Mouse (Mus musculus) megakaryocyte, embryonic 14.5 days (primary cell): Measurements from ENCODE around the gene Ctxn1. TPM values are rescaled to one million over a fixed set of nuclear protein-coding genes. Genes with fewer than 3 reads are reported as not detected.
A peak's percentile ranks its signal among the peaks of the same experiment; 100 is the strongest.
"Not testable (repeated sequence)": the region's sequence is repeated elsewhere in the genome, so short reads cannot be mapped to it uniquely, and the experiment has no call there.

Experiments
- H3K27me3 ChIP-seq: replicated peaks from 2 replicates; pipeline ENCODE3; 2012; ENCODE audit warnings: inconsistent platforms
- H3K36me3 ChIP-seq: replicated peaks from 2 replicates; pipeline ENCODE3; 2012; ENCODE audit warnings: low read length, inconsistent platforms, mixed read lengths
- H3K4me1 ChIP-seq: 2 replicates; pipeline ENCODE4 v1.6.1; 2012; ENCODE audit warnings: inconsistent platforms
- H3K4me3 ChIP-seq: replicated peaks from 2 replicates; pipeline ENCODE3; 2012; ENCODE audit warnings: moderate library complexity, mild to moderate bottlenecking, inconsistent platforms
- H3K9me3 ChIP-seq: 2 replicates; pipeline ENCODE4 v1.6.1; 2012; ENCODE audit warnings: inconsistent platforms
- FLI1 ChIP-seq: IDR thresholded peaks from 2 replicates; pipeline ENCODE4 v1.6.1; 2012; ENCODE audit warnings: low read length, inconsistent platforms, mixed read lengths
- GATA1 ChIP-seq: IDR thresholded peaks from 3 replicates; pipeline ENCODE4 v1.6.1; 2012; ENCODE audit warnings: mixed read lengths, low read length, inconsistent platforms, borderline replicate concordance
- polyA plus RNA-seq: library from polyadenylated mRNA; stranded (reverse); fragments of >175 nt; gene quantifications from 2 replicates; pipeline ENCODE4 v1.2.3, GENCODE M21; 2012; ENCODE audit warnings: low replicate concordance; ENCODE audit not compliant: insufficient read depth

Ctxn1 gene
- polyA plus RNA-seq, 1 experiment: 4.9 TPM

GRCm38 (mm10) chr8:4265160-4265914 lies 6.3 kb upstream of the Ctxn1 start:
- TF ChIP-seq GATA1: no peak
- no peak for TF ChIP-seq FLI1
- Histone ChIP-seq H3K4me3 (no peak overlapping the region), H3K36me3 (peaks cover 100% of the 10 kb centered on the region), H3K27me3 (no peaks in the 10 kb centered on the region), H3K9me3 (no peaks in the 10 kb centered on the region), H3K4me1 (peaks cover 21% of the 10 kb centered on the region)

- no peaks in the 10 kb centered on the region for H3K27me3 ChIP-seq
- H3K4me3 ChIP-seq: no peak overlapping the region
- H3K9me3 ChIP-seq: no peaks in the 10 kb centered on the region
- TF ChIP-seq GATA1 (no peak), FLI1 (no peak)
- H3K36me3 ChIP-seq: peaks cover 91% of the 10 kb centered on the region
- peaks cover 42% of the 10 kb centered on the region for H3K4me1 ChIP-seq
Observed at GRCm38 (mm10) chr8:4263105-4263791, 4.2 kb upstream of the Ctxn1 start.

- peaks cover 81% of the 10 kb centered on the region for H3K36me3 ChIP-seq
- H3K27me3 ChIP-seq: no peaks in the 10 kb centered on the region
- no peak overlapping the region for H3K4me3 ChIP-seq
- peaks cover 46% of the 10 kb centered on the region for H3K4me1 ChIP-seq
- TF ChIP-seq GATA1 (no peak), FLI1 (no peak)
- no peaks in the 10 kb centered on the region for H3K9me3 ChIP-seq
Observed at GRCm38 (mm10) chr8:4259805-4260170, 714 bp upstream of the Ctxn1 start.

DNA sequence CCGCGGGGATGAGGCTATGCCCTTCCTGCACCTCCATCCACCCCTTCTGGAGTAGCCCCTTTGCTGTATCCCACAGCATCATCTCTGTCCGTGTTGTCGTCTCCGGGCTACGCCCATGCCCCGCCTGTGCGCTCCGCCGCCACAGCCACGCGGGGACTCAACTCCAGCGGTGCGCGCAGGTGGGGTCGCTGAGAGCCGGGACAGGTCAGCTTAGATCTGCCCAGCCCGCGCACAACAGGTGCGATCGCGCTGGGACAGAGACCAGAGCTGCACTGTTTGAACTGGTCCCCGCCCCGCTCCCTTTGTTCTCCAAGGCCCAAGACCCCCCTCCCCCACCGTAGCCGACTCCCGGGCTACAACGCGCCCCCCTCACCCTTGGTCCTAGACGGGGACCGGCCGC lies 396 bp downstream of the Ctxn1 start:
- Histone ChIP-seq H3K4me3 (peak overlapping the region; percentile 94), H3K4me1 (peaks cover 49% of the 10 kb centered on the region), H3K9me3 (no peaks in the 10 kb centered on the region), H3K27me3 (no peaks in the 10 kb centered on the region), H3K36me3 (peaks cover 77% of the 10 kb centered on the region)
- TF ChIP-seq FLI1: no peak
- TF ChIP-seq GATA1: no peak

- Histone ChIP-seq H3K27me3 (no peaks in the 10 kb centered on the region), H3K4me3 (peak overlapping the region; percentile 94), H3K36me3 (peaks cover 73% of the 10 kb centered on the region), H3K4me1 (peaks cover 49% of the 10 kb centered on the region), H3K9me3 (no peaks in the 10 kb centered on the region)
- TF ChIP-seq GATA1 (no peak), FLI1 (no peak)
Observed at GRCm38 (mm10) chr8:4258233-4258632, 841 bp downstream of the Ctxn1 start.

GRCm38 (mm10) chr8:4257350-4257749 lies 1.7 kb downstream of the Ctxn1 start:
- peaks cover 64% of the 10 kb centered on the region for H3K36me3 ChIP-seq
- H3K4me1 ChIP-seq: peaks cover 46% of the 10 kb centered on the region
- H3K27me3 ChIP-seq: no peaks in the 10 kb centered on the region
- H3K9me3 ChIP-seq: no peaks in the 10 kb centered on the region
- TF ChIP-seq GATA1 (no peak), FLI1 (no peak)
- no peak overlapping the region for H3K4me3 ChIP-seq

GRCm38 (mm10) chr8:4256911-4257310 lies 2.2 kb downstream of the Ctxn1 start:
- Histone ChIP-seq H3K9me3 (no peaks in the 10 kb centered on the region), H3K27me3 (no peaks in the 10 kb centered on the region), H3K36me3 (peaks cover 60% of the 10 kb centered on the region), H3K4me3 (no peak overlapping the region), H3K4me1 (peaks cover 49% of the 10 kb centered on the region)
- TF ChIP-seq GATA1 (no peak), FLI1 (no peak)

GRCm38 (mm10) chr8:4255471-4255870 lies 3.6 kb downstream of the Ctxn1 start:
- H3K36me3 ChIP-seq: peaks cover 46% of the 10 kb centered on the region
- H3K9me3 ChIP-seq, H3K4me3 ChIP-seq, H3K27me3 ChIP-seq: not testable (repeated sequence)
- H3K4me1 ChIP-seq: peaks cover 59% of the 10 kb centered on the region

DNA sequence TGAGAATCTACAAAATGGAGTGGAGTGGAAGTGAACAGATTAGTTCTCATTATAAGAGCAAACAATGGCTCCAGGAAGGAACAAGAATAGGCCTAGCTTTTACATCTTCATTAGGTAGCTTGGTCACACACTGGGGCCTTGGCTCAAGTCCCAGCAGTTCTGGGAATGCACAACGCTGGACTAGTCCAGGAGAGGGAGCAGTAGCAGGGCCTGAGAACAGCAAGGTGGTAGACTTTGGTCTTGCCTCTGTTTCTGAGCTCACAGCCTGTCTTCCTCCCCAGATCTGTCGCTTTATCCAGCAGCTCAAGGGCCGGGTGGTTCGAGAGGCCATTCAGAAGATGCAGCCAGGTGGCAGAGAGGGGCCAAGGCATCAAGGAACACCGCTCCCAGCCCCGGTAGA lies 5.1 kb downstream of the Ctxn1 start:
- Histone ChIP-seq H3K4me3 (peak overlapping the region; percentile 96), H3K4me1 (peaks cover 49% of the 10 kb centered on the region), H3K9me3 (no peaks in the 10 kb centered on the region), H3K27me3 (no peaks in the 10 kb centered on the region), H3K36me3 (peaks cover 48% of the 10 kb centered on the region)
- TF ChIP-seq GATA1 (no peak), FLI1 (no peak)
